Mouse (Mus musculus): ENCODE measurements at regions not wholly inside any gene's neighbourhood (a gene's known extent, or its start where the extent isn't known, plus 50 kb on each side); places are given as distances from the start of the nearest gene placed in this dataset.

DNA sequence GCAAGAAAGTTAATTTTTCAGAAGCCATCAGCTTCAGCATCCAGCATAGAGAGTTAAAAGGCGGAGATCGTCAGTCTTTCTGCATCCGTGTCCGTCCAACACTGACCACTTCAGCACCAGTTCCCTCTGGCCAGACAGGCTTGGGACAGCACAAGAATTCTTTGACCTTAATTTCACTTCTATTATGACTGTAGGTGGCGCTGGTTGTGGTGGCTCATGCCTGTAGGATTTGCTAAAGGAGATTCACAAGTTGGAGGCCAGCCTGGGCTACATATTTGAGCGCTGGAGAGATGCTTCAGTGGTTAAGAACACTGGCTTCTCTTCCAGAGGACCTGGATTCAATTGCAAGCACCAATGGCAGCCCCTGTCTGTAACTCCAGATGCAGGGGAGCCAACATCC is 66.0 kb downstream of the Amer2 start:
- no peak for DNase-seq (ENCODE audit: low spot score in 2 of 2)

DNA sequence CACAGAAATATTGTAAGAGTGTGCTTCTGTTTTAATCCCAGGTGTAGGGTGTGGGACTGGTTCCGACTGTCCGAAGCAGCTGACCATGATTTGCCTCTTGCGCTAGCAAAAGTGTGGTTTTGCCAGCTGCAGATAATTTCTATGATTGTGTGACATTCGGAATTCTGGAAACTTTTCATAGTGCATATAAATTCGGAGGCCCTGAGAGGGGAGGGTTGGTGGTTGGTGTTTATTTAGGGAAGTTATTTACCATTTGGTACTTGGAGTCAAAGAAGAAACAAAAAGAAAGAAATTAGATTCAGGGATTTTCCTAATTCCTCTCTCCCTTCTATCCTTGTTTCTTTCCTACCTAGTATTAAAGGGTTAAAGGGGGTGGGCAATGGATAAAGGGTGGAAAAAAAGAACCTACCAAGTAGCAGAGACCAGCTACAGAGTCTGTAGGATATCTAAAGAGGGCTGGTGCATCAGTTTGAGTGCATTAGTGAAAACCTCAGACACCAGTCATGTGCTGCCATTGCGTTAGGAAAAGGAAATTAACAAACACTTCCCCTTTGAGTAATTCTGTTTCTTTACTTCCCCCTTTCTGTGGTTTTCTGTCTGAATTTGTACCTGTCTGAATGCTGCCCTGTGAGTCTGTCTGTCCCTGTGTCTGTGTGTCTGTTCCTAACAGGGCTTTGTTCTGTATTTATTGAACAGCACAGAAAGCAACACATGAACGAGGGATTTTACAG is 70.9 kb downstream of the Amer2 start:
- no peak for DNase-seq (ENCODE audit: low spot score in 2 of 2)

DNA sequence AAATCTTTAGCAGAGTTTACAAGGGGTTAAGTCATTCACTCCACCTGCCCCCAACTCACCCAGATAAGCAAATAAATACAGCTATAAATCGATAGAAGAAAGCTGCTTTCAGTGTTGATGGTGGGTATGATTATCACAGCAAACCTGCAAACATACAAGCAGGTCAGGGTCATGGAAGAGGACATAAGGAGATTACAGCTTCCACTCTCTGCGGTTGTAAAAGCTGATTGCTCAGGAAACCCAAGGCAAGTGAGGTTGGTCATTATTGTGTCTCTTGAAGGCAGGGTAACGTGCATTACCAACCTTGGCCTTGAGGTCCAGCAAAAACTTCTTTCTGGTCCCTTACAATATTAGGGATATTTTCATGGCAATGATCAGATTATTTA is 71.5 kb downstream of the Amer2 start:
- DNase-seq (ENCODE audit: low spot score in 2 of 2): no peak

DNA sequence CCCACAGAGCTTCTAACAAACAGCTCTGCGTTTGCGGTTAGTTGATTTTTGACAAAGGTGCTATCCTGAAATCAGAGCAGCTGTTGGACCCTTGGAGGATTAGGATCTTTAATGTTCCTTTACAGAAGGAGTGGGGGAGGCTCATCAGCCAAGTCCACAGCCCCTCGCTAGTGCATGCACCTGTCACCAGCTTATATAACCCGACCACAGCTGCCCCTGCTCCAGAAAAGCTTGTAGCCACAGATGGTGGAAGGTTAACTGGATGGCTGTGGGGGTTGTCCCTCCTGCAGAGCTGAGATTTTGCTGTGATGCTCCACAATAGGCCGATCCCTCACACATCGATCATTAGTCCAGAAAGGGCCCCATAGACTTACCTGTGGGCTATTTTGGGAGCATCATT is 73.0 kb downstream of the Amer2 start:
- DNase-seq (ENCODE audit: low spot score in 2 of 2): no peak

DNA sequence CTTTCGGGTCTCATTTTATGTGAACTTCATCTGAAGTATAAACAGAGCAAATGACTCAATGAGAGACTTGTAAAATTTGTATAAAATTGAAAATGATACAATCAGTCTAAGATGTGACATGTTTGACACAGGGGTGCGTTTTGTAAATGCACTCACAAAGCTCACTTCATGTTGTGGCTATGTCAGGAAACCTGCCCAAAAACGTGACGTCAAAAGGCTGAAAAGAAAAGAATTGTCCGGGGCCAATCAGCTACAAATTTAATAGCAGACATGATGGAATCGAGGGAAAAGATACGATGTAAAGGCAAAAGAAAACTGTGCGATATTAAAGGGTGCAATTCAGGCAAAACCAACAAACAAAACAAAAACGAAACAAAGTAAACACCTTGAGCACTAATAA is 78.2 kb downstream of the Amer2 start:
- no peak for DNase-seq (ENCODE audit: low spot score in 2 of 2)

DNA sequence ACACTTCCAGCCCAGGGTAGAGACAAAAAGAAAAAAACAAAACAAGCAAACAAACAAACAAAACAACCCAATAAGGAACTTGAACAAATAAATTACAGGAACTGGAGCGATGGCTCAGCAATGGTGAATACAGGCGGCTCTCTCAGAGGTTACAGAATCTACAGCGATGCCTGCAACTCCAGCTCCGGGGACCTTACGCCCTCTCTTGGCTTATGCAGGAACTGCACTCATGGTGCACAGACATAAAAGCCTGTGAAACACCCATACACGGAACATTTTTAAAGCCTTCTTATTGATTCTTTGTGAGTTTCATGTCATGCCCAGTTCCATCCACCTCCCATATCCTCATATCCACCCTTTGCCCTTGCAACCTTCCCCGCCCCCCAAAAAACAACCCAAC is 78.6 kb downstream of the Amer2 start:
- peak; percentile 19 to 65 for DNase-seq (ENCODE audit: low spot score in 2 of 2)

DNA sequence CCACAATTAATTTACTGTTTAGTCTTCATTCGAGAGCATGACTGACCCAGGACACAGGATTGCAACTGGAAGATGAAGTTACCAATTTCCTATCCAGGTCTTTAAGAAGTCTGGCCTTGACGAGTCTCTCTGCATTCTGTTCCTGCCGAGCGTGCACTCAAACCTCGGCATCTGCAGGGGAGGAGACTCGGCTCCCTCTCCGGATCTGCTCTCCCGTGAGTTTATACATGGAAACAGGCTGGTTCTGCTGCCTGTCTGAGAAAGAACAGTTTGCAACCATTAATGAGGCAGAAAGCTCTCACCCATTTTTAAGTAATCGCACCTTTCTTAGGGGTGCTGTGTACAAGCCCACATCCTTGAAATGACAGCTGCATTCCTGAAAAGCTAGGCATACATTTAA is 83.7 kb downstream of the Amer2 start:
- DNase-seq (ENCODE audit: low spot score in 2 of 2): no peak

DNA sequence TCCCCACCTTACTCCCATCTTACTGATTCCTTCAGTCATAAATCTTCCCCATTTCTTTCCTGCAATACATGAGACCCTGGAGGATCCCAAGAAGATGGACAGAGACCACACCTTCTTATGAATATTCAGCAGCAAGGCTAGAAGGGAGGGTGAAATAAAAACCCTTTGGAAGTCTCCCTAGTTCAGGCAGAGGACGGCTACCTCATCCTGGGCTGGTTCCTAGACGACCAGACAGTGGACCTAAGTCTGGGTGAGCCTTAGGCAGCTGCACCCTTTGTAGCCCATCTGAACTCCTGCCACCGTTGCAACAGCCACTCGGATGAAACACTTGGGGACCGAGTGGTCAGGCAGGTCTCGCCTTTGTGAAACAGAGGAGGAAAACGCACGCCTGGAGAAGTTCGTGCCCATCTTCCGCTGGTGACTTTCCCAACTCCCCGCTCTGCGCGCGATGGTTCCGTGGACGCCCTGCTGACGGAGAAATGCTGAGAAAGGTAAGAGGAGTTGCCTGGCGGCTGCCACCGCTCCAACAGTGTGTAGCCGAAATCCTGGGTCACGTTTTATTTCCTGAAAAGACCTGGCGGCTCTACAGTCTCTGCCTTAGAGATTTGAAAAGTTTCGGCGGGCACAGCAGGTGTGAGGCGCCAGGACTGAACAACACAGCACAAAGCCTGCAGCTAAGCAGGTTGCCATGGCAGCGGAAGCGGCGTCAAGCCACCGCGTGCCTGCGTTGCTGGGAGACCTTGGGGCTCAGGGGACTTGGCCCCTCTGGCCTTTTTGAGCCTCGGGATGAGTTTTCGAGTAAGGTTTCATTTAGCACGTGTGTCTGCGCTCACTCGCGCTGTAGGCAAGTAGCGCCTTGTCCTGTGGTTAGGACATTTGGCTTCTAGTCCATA is 112.2 kb downstream of the Amer2 start:
- peak in 1 of 2 experiments; percentile 66 for DNase-seq (ENCODE audit: low spot score in 2 of 2)

DNA sequence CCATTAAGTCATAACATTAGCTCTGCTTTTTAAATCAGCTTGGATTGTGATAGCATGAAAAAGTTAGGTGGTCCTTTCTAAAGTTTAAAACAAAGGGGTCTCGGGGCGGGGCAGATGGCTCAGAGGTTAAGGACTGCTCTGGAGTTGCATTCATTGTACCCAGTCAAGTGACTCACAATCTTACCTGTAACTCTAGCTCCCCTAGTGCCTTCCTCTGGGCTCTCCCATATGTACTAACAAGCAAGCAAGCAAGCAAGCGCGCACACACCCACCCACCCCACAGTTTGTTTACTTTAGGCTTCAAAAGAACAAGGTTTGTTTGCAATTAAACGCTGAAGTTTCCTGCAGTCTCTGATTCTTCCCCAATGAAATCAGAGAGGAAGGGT is 112.8 kb downstream of the Amer2 start:
- DNase-seq (ENCODE audit: low spot score in 2 of 2): no peak

DNA sequence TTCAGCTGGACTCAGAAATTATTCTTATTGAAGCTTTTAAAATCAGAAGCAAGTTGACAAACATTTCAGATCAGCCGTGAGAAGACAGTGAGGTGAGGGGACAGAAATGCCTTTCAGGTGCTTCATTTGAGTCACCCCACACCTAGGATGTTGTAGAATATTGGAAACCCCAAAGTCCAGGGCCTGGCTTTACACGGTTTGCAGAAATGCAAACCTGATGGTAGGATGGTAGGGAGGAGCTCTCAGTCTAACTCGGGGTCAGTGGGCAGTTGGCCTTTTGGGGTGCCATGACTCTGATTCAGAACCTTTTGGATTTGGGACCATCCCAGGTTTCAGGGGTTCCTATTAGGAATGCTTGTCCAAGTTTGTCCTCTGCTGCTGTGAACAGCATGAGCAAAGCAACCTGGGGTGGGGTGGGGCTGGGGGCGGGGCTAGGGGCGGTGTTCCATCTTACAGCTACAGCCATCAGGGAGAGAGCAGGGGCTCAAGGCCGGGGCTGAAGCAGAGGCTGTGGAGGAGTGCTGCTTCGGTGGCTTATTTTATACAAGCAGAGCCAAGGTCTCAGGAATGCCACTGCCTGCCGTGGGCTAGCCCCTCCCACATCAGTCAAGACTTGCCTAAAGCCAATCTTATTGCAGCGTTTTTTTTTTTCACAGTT is 113.3 kb downstream of the Amer2 start:
- DNase-seq (ENCODE audit: low spot score in 2 of 2): peak in 1 of 2 experiments; percentile 33

DNA sequence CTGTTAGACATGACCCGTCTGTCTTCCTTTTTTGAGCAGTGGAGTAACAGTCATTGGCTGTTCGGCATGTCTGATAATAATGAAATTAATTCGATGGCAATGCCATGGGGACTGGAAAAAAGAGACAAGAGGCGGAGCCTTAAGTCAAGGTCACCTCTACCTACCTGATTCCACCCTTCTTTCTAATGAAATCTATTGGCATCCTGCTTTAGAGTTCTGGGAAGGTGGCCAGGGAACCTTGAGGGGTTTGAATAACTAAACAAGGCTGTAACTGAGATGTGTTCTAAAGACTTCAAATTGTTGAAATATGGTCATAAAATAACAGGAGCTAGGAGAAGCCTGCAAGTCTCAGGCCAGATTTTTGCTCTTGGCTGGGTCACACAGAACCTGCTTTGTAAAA is 116.1 kb downstream of the Amer2 start:
- peak in 1 of 2 experiments; percentile 6 for DNase-seq (ENCODE audit: low spot score in 2 of 2)

DNA sequence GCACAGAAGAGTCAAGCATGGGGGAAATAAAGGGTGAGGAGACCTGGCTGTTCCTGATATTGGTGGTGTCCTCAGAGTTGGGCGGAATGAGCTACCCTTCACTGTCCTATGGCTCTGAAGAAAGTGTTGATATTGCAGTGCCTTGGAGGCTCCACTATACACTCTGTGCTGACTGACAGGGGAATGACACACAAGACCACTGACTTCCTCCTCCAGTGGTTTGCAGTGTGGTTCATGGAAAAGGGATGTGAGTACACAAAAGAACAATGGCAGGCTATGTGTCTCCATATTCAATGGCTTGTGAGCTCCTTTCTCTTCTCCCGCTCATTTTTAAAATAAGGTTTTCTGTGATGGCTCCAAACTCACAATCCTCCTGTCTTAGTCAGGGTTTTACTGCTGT is 117.8 kb downstream of the Amer2 start:
- peak in 1 of 2 experiments; percentile 29 for DNase-seq (ENCODE audit: low spot score in 2 of 2)

DNA sequence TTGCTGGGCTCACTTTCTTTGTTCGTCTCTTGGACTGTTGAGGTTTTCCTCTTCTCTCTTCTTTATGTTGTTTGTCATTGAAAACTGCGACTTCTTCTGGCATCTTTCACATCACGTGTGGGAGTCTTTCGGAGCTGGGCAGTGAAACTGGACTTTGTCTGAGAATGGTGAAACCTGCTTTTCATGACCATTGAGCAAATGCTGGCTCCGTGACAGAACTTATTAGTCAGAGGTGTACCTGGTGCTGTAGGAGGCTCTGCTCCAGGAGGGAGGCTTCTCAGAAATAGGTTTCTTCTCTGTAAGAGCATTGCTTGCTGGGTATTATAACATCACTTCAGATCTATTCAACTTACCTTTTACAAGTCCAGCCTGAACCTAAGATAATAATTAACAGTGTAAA is 122.4 kb downstream of the Amer2 start:
- DNase-seq (ENCODE audit: low spot score in 2 of 2): peak in 1 of 2 experiments; percentile 37

DNA sequence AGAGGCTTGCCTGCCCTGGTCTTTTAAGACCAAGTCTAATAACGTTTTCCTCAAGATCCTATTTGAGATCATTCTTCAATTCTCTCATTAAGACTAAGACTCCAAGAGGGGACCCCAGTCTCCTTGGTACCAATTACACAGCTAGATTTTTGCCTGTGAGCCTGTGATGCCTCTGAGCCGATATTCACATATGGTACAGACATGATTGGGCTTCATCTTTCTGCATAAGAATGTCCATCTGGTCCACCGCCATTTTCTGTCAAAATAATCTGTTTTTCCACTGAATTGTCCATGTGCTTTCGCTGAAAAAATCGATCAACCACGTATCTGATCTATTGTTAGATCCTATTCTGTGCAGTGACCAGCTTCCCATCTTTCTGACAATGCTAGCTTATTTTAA is 129.5 kb downstream of the Amer2 start:
- peak in 1 of 2 experiments; percentile 21 for DNase-seq (ENCODE audit: low spot score in 2 of 2)

DNA sequence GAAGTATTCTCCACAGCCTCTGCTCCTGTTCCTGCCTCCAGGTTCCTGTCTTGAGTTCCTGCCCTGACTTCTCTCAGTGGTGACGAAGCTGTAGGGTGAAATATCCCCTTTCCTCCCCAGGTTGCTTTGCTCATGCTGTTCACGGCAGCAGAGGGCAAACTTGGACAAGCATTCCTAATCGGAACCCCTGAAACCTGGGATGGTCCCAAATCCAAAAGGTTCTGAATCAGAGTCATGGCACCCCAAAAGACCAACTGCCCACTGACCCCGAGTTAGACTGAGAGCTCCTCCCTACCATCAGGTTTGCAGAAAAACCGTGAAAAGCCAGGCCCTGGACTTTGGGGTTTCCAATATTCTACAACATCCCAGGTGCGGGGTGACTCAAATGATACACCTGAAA is 128.7 kb upstream of the Spata13 start:
- DNase-seq (ENCODE audit: low spot score in 2 of 2): peak in 1 of 2 experiments; percentile 40

DNA sequence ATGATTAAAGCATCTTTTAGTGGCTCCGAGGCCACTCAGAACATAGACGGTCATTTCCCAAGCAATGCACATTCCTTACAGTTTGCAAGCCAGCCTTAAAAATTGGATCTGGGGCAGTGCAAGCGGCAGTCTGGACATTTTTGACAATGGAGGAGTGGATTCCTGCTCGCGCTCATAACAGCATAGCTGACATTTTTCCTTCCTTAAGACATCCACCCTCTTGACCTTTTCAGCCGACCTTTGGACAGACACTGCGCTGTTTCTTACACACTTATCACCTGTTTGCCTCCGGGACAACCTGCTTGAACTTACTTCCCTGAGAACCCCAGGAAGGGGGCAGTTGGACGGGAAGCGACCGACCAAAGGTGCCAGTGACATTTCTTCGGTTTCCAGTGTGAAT is 127.5 kb upstream of the Spata13 start:
- DNase-seq (ENCODE audit: low spot score in 2 of 2): peak in 1 of 2 experiments; percentile 41

DNA sequence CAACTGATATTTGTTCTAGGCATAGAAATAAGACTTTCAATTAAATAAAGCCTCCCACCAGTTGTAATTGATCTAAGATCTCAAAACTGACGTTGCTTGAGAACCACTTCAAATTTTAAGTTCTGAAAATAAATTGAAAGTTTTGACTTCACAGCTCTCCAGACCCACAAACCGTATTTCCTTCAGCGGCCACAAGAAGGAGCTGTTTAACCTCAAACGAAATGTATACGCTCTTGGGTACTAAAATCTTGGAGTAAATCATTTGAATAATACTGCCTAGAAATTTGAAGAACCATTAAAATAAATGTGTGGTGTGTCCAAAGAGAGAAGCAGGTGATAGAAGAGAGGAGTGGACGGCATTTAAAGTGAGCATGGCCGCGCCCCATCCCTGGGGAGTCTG is 120.2 kb upstream of the Spata13 start:
- no peak for DNase-seq (ENCODE audit: low spot score in 2 of 2)

DNA sequence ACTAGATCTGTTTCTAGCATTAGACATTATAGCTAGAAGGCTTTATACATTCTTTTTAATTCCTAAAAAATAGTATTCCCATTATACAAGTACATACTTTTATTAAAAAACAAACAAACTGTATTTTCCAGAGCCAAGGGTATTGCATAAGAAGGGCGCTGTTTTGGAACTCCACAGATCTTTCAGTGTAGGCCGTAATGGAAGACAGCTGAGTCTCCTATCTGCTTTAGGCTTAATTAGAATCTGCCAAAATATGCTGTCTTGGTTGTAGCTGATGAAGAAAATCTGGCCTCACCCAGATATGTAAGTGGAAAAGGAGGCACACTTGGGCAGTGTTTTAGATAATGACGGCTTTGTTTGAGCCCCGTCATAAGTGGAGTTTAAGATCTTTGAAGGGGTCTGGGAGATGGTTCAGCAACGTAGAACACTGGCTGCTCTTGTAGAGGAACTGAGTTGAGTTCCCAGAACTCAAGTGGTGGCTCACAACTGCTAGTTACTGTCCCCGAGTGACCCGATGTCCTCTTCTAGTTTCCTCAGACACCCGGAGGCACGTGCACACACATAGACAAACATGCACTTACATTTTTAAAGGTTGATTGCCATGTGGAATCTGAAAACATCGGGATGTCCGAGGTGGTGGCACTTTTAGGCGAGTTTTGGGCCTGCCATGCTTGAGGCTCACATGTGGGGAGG is 118.6 kb upstream of the Spata13 start:
- no peak for DNase-seq (ENCODE audit: low spot score in 2 of 2)

DNA sequence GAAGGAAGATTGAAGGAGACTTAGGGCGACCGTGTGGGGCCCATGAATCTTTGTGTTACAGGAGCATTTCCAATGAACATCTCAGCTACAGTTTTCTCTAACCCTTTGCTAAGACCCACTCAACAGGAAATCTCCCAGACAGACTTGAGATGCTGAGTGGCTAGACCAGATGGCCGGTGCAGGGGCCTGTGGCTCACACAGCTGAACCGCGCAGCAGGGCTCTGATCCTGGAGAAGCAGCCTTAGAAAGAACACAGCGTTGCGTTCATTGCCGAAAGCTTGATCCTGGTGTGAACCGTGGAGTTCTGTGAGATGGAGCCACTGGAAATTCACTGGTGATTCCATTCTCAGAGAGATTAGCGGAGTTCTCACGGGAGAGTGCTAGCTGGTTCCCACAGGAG is 115.9 kb upstream of the Spata13 start:
- no peak for DNase-seq (ENCODE audit: low spot score in 2 of 2)

DNA sequence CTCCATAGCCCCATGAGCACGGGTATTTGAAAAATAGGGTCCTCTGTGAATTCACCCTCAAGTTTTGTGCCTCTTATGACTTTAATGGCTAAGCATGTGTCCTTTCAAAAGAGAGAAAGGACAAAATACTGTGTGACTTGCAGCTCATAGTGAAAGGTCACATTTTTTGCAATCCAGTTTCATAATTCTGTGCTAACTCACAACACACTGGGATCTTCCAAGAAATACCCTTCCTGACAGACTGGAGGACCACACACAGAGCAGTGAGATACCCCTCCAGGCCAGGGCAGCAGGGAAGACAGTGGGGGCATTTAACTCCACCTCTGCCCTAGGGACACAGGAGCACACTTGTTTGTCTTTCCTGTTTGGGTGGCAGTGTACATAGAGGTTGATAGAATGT is 110.8 kb upstream of the Spata13 start:
- no peak for DNase-seq (ENCODE audit: low spot score in 2 of 2)

DNA sequence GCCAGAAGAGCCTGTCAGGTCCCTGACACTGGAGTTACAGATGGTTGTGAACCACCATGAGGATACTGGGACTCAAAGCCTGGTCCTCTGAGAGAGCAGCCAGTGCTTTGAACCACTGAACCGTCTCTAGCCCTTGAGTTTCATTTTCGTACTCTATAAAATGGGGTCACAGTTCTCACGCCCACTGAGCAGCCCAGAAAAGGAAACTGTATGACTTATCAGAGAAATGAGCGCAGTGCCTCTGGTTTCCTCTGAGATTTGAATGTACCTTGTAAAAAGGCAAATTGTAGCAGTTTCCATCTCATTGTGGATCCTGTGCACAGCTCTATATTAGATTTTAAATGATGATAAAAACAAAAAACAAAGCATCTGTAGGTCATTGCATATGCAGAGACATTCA is 108.9 kb upstream of the Spata13 start:
- no peak for DNase-seq (ENCODE audit: low spot score in 2 of 2)
